Mouse (Mus musculus): ENCODE data around the gene Fam131a.

- no peak for TF ChIP-seq CTCF (IDR thresholded peaks at IDR 0.05; ENCODE audit: borderline replicate concordance, insufficient read depth, low read depth, low read length)
- no peak for TF ChIP-seq POLR2A (IDR thresholded peaks at IDR 0.05; ENCODE audit: borderline replicate concordance, insufficient read depth, low read length)
These were observed 53.6 kb downstream of the Fam131a start for GRCm38 (mm10) chr16:20746641-20747040.

Measured in cerebellum, adult 2 months (tissue).